Mouse (Mus musculus) cerebellum, adult 2 months (tissue): Measurements from ENCODE around the gene Pelp1.

Experiments
- CTCF ChIP-seq: fragments of 200-500 bp; IDR thresholded peaks from 2 replicates; pipeline ENCODE4 v1.5.1; 2011; ENCODE audit warnings: low read depth, mild to moderate bottlenecking, control low read depth, low read length, moderate library complexity, borderline replicate concordance; ENCODE audit not compliant: insufficient read depth
- POLR2A ChIP-seq: fragments of 200-500 bp; IDR thresholded peaks from 2 replicates; pipeline ENCODE4 v1.6.1; 2011; ENCODE audit warnings: low read length, control low read depth, borderline replicate concordance; ENCODE audit not compliant: insufficient read depth

GRCm38 (mm10) chr11:70453261-70454044, 43.6 kb upstream of the Pelp1 start:
- TF ChIP-seq CTCF = no peak
- TF ChIP-seq POLR2A = no peak
